Mouse (Mus musculus): Measurements from ENCODE around the gene Khdc4. TPM values are rescaled to one million over a fixed set of nuclear protein-coding genes. Genes with fewer than 3 reads are reported as not detected.

Khdc4 gene
- polyA plus RNA-seq (2015; fragmentation: Nextera tagmentation; extraction: Ambion mirVana): 32.3 and 34.5 TPM in 2 replicates

DNA sequence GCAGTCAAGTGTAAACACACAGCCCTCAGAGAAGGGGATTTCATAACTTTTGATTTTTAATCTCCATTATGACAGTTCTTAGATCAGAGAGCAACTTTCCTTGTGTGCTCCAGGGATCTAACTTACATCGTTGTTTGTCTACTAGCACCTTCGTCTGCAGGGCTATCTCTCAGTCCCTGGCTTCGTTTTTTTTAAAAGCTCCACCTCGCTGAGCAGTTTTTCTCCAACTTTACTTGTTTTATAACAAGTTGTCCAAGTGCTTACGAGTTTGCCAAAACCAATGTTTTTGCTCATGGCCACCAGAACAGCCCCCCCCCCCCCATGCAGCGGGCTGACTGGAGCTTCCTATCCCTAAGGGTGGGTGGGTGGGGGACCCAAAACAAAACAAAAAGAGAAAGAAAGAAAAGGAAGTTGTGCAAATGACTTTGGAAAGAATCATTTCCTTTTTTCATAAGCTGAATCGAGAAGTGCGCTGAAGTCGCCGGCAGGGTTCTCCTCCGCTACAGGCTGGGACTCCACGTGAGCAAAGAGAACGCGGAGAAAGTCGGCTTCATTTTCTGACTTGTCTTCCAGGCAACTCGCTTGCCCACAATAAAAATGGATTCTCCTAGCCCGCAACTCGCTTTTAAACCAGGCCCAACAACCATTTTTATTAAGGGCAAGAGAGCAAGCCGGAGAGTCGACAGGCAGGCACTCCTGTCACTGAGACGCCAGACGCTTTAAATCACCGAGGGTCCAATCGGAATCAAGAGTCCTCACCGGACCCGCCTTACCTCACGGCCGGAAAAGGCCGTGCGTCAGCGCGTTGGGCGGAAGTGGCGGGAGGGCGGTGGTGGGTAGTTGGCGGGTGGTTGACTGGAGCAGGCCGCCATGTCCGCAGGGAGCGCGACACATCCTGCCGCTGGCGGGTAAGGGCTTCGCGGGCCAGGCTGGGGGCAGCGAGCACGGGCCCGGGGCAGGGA is at the start of gene Khdc4:
Khdc4 (plus strand) TSS at position 824 of the 962 bp plus-strand sequence.

DNA sequence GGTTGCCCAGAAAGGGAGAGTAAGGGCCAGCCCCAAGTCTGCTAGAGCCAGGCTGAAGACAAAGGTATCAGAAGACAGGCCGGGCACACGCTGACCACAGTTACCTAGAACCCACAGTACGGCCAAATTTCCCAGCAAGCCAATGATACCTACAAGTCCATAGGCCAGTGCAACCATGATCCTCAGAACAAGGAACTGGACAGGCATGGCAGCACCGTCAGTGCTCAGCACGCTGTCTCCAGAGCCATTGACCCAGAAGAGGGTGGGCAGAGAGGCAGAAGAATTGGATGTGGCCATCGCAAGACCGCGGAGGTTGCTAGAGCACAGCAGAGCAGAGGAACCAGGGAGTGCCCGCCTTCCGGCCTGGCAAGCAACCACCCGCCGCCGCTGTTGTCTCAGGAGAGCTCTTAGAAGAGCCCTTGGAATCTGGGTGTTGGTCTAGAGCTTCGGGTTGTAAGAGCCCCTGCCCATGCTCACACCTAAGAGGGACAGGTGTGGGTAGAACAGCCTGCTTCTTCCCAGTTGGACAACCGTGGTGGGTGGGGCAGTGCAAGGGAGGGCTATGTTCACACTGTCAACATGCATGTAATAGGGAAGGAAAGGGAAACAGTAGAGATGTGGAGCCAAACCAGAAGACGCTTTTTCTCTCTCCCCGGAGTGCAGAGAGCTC is 32.6 kb upstream of the Khdc4 start, which contains the start of gene Rxfp4:
Rxfp4 (minus strand) TSS at position 297 of the 670 bp plus-strand sequence.

DNA sequence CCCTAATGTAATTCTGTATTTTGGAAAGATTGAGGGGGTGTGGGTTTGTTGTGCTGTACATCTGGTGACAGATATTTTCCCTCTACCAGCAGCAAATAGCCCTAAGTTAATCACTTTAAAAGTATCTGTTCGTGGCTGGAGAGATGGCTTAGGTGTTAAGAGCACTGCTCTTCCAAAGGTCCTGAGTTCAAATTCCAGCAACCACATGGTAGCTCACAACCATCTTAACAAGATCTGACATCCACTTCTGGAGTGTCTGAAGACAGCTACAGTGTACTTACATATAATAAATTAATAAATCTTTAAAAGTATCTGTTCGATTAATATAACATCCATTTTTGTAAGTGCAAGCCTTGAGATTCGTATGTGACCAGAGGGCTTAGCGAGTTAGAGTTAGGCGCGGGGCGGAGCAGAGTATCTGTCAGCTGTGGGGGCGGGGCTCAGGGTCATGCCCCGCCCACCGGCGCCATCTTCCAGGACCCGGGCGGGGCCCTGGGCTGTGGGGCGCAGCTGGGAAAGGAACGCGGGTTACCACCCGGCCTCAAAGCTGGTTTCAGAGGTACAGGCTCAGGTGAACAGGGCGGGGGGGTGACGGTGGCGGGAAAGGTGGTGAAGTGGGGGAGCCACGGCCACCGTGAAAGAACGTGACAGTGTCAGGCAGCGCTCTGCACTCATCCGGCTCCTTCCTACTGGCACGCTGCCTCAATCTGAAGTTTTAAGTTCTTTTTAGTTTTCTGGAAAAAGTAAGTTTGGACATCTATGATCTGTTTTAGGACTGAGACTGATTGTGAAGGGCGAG is 31.0 kb downstream of the Khdc4 start, which contains the start of gene Rit1:
Rit1 (plus strand) TSS at position 440 of the 799 bp plus-strand sequence.

Other genes starting within 250 kb of the Khdc4 start
- gene Sema4a, start 224.6 kb upstream of the Khdc4 start, polyA plus RNA-seq (2015; fragmentation: Nextera tagmentation; extraction: Ambion mirVana): 1.8 and 3.0 TPM in 2 replicates
- gene Lmna, start 175.8 kb upstream of the Khdc4 start, polyA plus RNA-seq (2015; fragmentation: Nextera tagmentation; extraction: Ambion mirVana): 374 and 437 TPM in 2 replicates
- gene Mex3a, start 153.4 kb upstream of the Khdc4 start, polyA plus RNA-seq (2015; fragmentation: Nextera tagmentation; extraction: Ambion mirVana): 2.9 TPM in 2 replicates
- gene Rab25, start 137.5 kb upstream of the Khdc4 start, polyA plus RNA-seq (2015; fragmentation: Nextera tagmentation; extraction: Ambion mirVana): 0.22 and 4.9 TPM in 2 replicates
- 99.9 and 111 TPM in 2 replicates for gene Lamtor2, start 132.7 kb upstream of the Khdc4 start, polyA plus RNA-seq (2015; fragmentation: Nextera tagmentation; extraction: Ambion mirVana)
- 23.9 and 24.8 TPM in 2 replicates for gene Ubqln4, start 132.0 kb upstream of the Khdc4 start, polyA plus RNA-seq (2015; fragmentation: Nextera tagmentation; extraction: Ambion mirVana)
- 123 and 159 TPM in 2 replicates for gene Ssr2, start 109.9 kb upstream of the Khdc4 start, polyA plus RNA-seq (2015; fragmentation: Nextera tagmentation; extraction: Ambion mirVana)
- gene Arhgef2, start 79.8 kb upstream of the Khdc4 start, polyA plus RNA-seq (2015; fragmentation: Nextera tagmentation; extraction: Ambion mirVana): 78.9 and 79.6 TPM in 2 replicates
- not detected in 2 replicates for gene Rxfp4, start 32.7 kb upstream of the Khdc4 start, polyA plus RNA-seq (2015; fragmentation: Nextera tagmentation; extraction: Ambion mirVana)
- gene Rit1, start 31.0 kb downstream of the Khdc4 start, polyA plus RNA-seq (2015; fragmentation: Nextera tagmentation; extraction: Ambion mirVana): 49.5 and 51.0 TPM in 2 replicates
- 3.5 and 3.6 TPM in 2 replicates for gene Syt11, start 89.4 kb downstream of the Khdc4 start, polyA plus RNA-seq (2015; fragmentation: Nextera tagmentation; extraction: Ambion mirVana)
- gene Gon4l, start 149.4 kb downstream of the Khdc4 start, polyA plus RNA-seq (2015; fragmentation: Nextera tagmentation; extraction: Ambion mirVana): 2.8 and 2.9 TPM in 2 replicates
- gene Msto1, start 228.2 kb downstream of the Khdc4 start, polyA plus RNA-seq (2015; fragmentation: Nextera tagmentation; extraction: Ambion mirVana): 36.3 and 39.4 TPM in 2 replicates

All from skeletal muscle tissue, postnatal 0 days (tissue).